Mouse (Mus musculus): ENCODE results near the gene Olfr1270. TPM values are rescaled to one million over a fixed set of nuclear protein-coding genes. Genes with fewer than 3 reads are reported as not detected.
"Not testable (repeated sequence)": the region's sequence is repeated elsewhere in the genome, so short reads cannot be mapped to it uniquely, and the experiment has no call there.

The Olfr1270 gene
- total RNA-seq (2021) = not detected
- long read RNA-seq, experiment 1 = 0 reads
- long read RNA-seq, experiment 2 = 0 reads

DNA sequence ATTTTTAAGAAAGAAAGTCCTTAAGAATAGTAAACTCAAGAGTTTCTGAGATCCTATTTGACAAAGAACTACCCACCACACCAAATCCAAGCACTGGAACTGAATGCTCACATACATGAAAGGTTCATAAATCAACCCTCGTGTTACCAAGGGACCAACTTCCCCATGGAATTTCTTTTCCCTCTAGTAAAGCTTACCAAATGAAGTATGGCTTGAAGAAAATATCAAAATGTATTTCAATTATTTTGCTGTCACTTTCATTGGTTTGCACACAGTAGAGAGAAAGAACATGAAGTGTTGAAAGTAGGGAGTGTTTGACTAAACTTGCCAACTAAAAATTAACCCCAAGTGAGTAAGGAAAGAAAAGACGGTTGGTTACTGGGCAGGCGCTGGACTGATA is at the start of gene Olfr1270:
Gene Olfr1270, minus strand, starts transcription at position 101 of the 400 bp plus-strand sequence.
- no peak for DNase-seq

DNA sequence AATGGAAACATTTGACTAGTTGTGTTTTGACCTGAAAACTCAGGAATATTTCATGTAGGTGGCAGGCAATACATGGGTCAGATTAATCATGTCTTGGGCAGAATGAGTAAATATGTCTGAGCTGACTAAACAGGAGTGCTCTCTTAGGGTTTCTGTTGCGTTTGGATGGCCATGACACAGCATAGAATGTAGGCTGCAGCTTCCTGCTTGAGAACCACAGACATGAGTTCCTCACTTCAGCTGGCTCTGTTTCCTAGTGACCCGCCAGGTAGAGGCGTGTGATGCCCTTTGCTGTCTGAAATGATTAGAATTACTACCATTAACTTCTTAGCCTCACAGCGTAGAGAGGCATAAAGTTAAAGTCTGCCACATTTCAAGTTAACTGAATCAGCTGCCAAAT is 46.7 kb upstream of the Olfr1270 start:
- not testable (repeated sequence) for DNase-seq

DNA sequence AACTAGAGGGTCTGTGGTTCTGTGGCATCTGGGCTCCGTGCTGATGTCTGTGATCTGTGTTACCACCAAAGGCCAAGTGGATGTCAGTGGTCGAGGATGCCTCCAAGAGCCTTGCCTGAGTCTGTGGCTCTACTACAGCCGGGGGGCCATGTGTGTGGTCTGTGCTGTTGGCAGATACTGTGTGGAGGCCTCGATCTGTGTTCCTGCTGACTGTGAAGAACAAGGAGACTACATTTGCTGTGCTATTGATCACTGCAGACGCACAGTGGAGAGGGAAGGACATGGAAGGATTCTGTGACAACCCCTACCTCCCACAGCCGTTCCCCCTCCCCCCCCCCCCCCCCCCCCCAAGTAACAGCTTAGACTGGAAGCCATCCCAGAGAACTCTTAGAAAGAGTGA is 42.4 kb upstream of the Olfr1270 start:
- DNase-seq = not testable (repeated sequence)

DNA sequence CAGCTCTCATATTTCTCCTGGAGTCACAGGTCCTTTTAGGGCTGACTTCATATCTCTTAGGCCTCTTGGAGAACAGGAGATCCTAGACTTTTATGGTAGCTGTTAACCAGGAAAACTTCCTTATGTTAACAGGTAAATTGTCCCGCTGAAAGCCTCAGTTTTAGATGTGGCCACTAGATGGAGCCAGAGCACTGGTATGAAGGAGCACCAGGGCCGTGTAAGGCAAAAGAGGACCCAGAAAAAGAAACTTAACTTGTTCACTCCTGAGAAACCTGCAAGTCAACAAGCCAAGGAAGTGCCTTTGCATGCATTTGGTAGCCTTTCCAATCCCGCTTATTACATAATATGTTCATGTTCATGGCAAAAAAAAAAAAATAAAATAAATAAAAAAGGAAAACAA is 41.9 kb upstream of the Olfr1270 start:
- DNase-seq = not testable (repeated sequence)

DNA sequence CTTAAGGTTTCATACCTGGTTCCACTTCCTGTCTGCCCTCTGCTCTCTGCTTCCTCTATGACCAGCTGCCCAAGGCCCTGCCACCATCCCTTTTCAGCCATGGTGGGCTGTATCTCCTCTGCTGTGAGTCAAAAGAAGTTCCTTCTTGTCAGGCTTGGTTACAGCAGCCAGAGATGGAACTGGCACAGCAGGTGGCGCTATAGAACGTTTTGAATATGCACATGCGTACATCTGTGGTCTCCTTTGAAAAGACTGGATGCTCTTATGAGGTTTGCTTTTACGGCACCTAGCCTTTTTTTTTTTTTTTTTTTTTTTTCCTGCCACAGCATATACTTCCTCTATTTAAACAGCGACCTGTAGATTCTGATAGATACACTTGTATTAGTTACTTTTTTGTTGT is 34.2 kb upstream of the Olfr1270 start:
- not testable (repeated sequence) for DNase-seq

DNA sequence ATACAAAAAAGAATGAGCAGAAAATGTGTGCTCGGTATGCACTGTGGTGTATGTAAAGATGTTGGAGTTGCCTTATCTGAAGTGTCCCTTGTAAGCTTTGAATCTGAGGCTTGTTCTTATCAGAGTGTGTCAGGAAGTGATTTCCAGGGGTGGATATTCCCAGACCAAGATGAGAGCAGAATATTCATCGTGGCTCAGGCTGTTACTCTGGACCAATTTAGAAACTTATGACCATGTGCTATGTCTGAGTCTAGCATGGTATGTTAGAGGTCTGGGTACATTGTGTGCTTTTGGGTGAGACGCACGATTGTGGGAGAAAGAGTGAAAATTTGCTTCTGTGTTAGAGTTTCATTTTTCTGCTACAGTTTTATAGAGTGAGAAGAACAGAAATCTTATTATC is 33.2 kb upstream of the Olfr1270 start:
- not testable (repeated sequence) for DNase-seq

DNA sequence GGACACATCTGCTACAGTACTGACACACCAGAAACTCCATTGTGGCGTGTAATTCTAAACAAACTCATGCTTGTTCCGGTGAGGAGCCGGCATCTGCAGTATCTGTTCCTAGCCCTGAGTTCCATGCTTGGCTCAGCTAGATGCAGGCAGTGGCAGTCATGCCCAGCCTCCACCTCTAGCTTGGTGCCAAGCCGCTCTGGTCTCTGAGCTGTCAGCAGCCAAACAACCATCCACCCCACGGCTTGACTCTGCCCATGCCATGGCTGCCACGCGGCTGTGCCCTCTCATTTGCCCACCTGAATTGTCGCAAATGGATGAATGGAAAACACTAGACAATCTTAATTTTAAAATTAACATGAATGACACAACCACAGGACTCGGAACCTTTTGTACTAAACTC is 1.0 kb upstream of the Olfr1270 start:
- DNase-seq = no peak

DNA sequence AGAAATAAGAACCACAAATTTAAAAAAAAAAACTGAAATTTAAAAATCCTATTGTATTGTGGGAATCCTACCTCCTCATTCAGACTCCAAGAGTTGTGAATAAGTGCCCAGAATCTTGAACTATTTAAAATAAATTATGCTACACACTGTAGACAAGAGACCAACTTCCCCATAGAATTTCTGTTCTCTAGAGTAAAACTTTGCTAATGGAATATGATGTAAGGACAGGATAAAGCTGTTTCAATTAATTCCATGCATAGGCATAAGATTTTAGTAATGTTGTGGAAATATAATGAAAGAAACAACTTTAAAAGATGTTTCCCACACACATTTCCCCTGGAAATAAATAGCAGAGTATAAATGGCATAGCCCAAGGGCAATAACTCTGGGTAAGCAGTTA is 10.7 kb downstream of the Olfr1270 start, which contains the start of gene Olfr32:
Gene Olfr32, minus strand, starts transcription at position 101 of the 400 bp plus-strand sequence.
- no peak for DNase-seq

DNA sequence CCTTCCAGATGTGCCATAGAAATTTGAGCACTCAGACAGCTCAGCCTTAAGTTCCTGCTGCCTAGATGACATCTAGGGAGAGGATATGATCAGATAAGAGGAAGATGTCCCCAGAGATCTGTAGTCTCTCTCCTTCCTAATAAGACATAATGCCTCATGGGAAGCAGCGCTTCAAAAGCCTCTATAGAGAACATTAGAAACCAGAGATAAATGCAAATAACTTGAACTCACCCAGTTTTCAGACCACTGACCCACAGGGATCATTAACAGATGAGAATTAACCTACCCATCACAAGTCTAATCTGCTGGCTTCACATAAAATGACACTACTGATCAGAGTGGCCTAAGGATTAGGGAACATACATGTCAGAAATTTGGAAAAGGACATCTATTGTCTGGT is 31.6 kb downstream of the Olfr1270 start, which contains the start of gene Olfr1269:
Gene Olfr1269, minus strand, starts transcription at position 101 of the 400 bp plus-strand sequence.
- no peak for DNase-seq

Other genes starting within 250 kb of the Olfr1270 start
- gene Olfr1258, start 225.8 kb downstream of the Olfr1270 start, total RNA-seq (2021) = not detected
- not detected for gene Olfr1259, start 204.4 kb downstream of the Olfr1270 start, total RNA-seq (2021)
- not detected for gene Olfr1260, start 178.8 kb downstream of the Olfr1270 start, total RNA-seq (2021)
- not detected for gene Olfr1261, start 161.9 kb downstream of the Olfr1270 start, total RNA-seq (2021)
- not detected for gene Olfr1262, start 152.9 kb downstream of the Olfr1270 start, total RNA-seq (2021)
- gene Olfr1263, start 141.0 kb downstream of the Olfr1270 start, total RNA-seq (2021) = not detected
- gene Olfr1264, start 127.5 kb downstream of the Olfr1270 start, total RNA-seq (2021) = not detected
- gene Olfr1265, start 117.8 kb downstream of the Olfr1270 start, total RNA-seq (2021) = not detected
- not detected for gene Olfr140, start 89.5 kb downstream of the Olfr1270 start, total RNA-seq (2021)
- not detected for gene Olfr1269, start 31.7 kb downstream of the Olfr1270 start, total RNA-seq (2021)
- not detected for gene Olfr32, start 10.8 kb downstream of the Olfr1270 start, total RNA-seq (2021)
- not detected for gene Olfr1506, start 71.4 kb upstream of the Olfr1270 start, total RNA-seq (2021)
- gene Olfr142, start 104.5 kb upstream of the Olfr1270 start, total RNA-seq (2021) = not detected
- not detected for gene Olfr1271, start 117.9 kb upstream of the Olfr1270 start, total RNA-seq (2021)
- gene Olfr1272, start 139.8 kb upstream of the Olfr1270 start, total RNA-seq (2021) = not detected
- under 1 TPM in 1 of 2 experiments, not detected in 1; 0.10 TPM for gene Gm13769, start 169.1 kb upstream of the Olfr1270 start, total RNA-seq (2021)
- not detected for gene Olfr1274-ps, start 245.6 kb upstream of the Olfr1270 start, total RNA-seq (2021)

Measured in gastrocnemius, postnatal 25 days (tissue).